Mouse (Mus musculus) erythroid progenitor cell, adult 5-6 weeks (primary cell): ENCODE measurements around the gene Rapgef3. TPM values are rescaled to one million over a fixed set of nuclear protein-coding genes. Genes with fewer than 3 reads are reported as not detected.

Experiments used
- ATAC-seq: replicated peaks from 2 replicates; pipeline ENCODE4 v1.8.0; 2016; ENCODE audit warnings: moderate number of reproducible peaks, mild to moderate bottlenecking, moderate TSS enrichment, inconsistent platforms; ENCODE audit not compliant: poor library complexity, low FRiP score, severe bottlenecking
- total RNA-seq, 2 experiments: library from RNA; stranded (forward) in 1 of 2; stranded (reverse) in 1 of 2; fragments of 150-400 nt in 1 of 2; fragments of 186-747, 209-891 nt in 1 of 2; gene quantifications; 2 replicates each; pipeline versions ENCODE4 v1.2.3 to v1.2.4; 2015 to 2017; ENCODE audit warnings: low replicate concordance in 2 of 2

Rapgef3 gene
- total RNA-seq, 2 experiments from 2014 or later: not detected

DNA sequence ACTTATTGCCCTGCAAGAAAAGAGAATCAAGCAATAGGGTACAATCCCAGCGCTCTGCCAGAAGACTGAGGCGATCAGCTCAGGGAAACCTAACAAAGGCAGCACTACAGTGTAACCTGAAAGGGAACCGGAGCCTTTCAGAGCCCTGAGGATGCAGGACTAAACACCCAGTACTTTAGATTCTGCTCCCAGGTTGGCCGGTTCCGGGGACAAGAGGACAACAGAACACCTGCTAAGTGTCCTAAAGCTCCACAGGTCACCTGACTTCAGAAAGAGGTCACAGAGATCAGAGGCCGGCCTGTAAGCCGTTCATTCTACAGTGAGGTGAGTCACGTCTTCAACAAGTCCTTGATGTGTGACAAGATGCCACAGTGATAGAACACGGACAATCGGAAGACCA is 71.2 kb downstream of the Rapgef3 start:
- ATAC-seq: no peak

Other genes starting within 250 kb of the Rapgef3 start
- gene Rpap3, start 62.1 kb downstream of the Rapgef3 start, total RNA-seq (2015; ENCODE audit: low replicate concordance): 4.2 and 5.0 TPM in 2 replicates
- gene Rpap3, start 62.1 kb downstream of the Rapgef3 start, total RNA-seq (2017; ENCODE audit: low replicate concordance): 6.4 and 6.6 TPM in 2 replicates
- 3.8 TPM in 1 of 2 replicates, not detected in the other for gene Endou, start 36.6 kb downstream of the Rapgef3 start, total RNA-seq (2015; ENCODE audit: low replicate concordance)
- gene Endou, start 36.6 kb downstream of the Rapgef3 start, total RNA-seq (2017; ENCODE audit: low replicate concordance): not detected in 2 replicates
- gene Slc48a1, start 10.5 kb upstream of the Rapgef3 start, total RNA-seq (2015; ENCODE audit: low replicate concordance): 122 and 124 TPM in 2 replicates
- 74.2 and 96.2 TPM in 2 replicates for gene Slc48a1, start 10.5 kb upstream of the Rapgef3 start, total RNA-seq (2017; ENCODE audit: low replicate concordance)
- 15.1 and 26.8 TPM in 2 replicates for gene Hdac7, start 76.5 kb upstream of the Rapgef3 start, total RNA-seq (2015; ENCODE audit: low replicate concordance)
- gene Hdac7, start 76.5 kb upstream of the Rapgef3 start, total RNA-seq (2017; ENCODE audit: low replicate concordance): 2.4 and 9.8 TPM in 2 replicates
- 0.84 TPM in 1 of 2 replicates, not detected in the other for gene Vdr, start 142.7 kb upstream of the Rapgef3 start, total RNA-seq (2015; ENCODE audit: low replicate concordance)
- not detected in 2 replicates for gene Vdr, start 142.7 kb upstream of the Rapgef3 start, total RNA-seq (2017; ENCODE audit: low replicate concordance)
- 2.1 and 2.5 TPM in 2 replicates for gene Tmem106c, start 196.2 kb upstream of the Rapgef3 start, total RNA-seq (2015; ENCODE audit: low replicate concordance)
- 3.9 and 4.9 TPM in 2 replicates for gene Tmem106c, start 196.2 kb upstream of the Rapgef3 start, total RNA-seq (2017; ENCODE audit: low replicate concordance)
- not detected in 2 replicates for gene Col2a1, start 236.7 kb upstream of the Rapgef3 start, total RNA-seq (2015; ENCODE audit: low replicate concordance)
- gene Col2a1, start 236.7 kb upstream of the Rapgef3 start, total RNA-seq (2017; ENCODE audit: low replicate concordance): not detected in 2 replicates